Mouse (Mus musculus) liver, adult 2 months (tissue): ENCODE measurements around the gene Gabbr2.

ENCODE experiments used
- CTCF ChIP-seq: fragments of 200-500 bp; IDR thresholded peaks from 2 replicates; pipeline ENCODE4 v1.5.1; 2011; ENCODE audit warnings: low read depth, low read length, control low read depth
- POLR2A ChIP-seq: fragments of 200-500 bp; IDR thresholded peaks from 2 replicates; pipeline ENCODE4 v1.6.1; 2011; ENCODE audit warnings: low read length, control low read depth; ENCODE audit not compliant: insufficient read depth; ENCODE audit errors: extremely low read depth

GRCm38 (mm10) chr4:46916786-46917185 lies 74.9 kb downstream of the Gabbr2 start:
- TF ChIP-seq CTCF (no peak), POLR2A (no peak)
